ENCODE assay signal across 8 mouse cellular contexts in genomic region chr12:73111561-73112325, GRCm38 (mm10). TPM values are rescaled to one million over a fixed set of nuclear protein-coding genes. Genes with fewer than 3 reads are reported as not detected.
DNase-seq lines count a peak whose midpoint lies in the region; ATAC-seq and TF ChIP-seq lines count a peak whose summit lies in the region.

No protein-coding gene starts in this region.

- peak overlapping the region; percentile 69 for H3ac ChIP-seq in C2C12 (ENCODE audit: control insufficient read depth, insufficient read length, low read depth)

- H3K9me3 ChIP-seq in ES-E14 (ENCODE audit: control insufficient read depth, insufficient read depth, low read depth, low read length), result no peaks in the 10 kb centered on the region
- no peaks in the 10 kb centered on the region for H3K9me3 ChIP-seq in heart, embryonic 13.5 days
- no peaks in the 10 kb centered on the region for H3K9me3 ChIP-seq in kidney, embryonic 15.5 days (replicated peaks)
- H3K9me3 ChIP-seq in stomach, embryonic 14.5 days (ENCODE audit: control insufficient read depth, low read depth, low read length), result no peaks in the 10 kb centered on the region

- H3K79me3 ChIP-seq in C2C12 (ENCODE audit: low read depth), result peaks cover 54% of the 10 kb centered on the region

- peak overlapping the region; percentile 91 for H3K4me3 ChIP-seq in C2C12 (ENCODE audit: insufficient read depth, poor library complexity, severe bottlenecking)
- peak overlapping the region; percentile 59 to 91 for H3K4me3 ChIP-seq in ES-E14 (ENCODE audit: insufficient read depth in 1 of 2, low read depth in 1 of 2, low read length in 2 of 2, poor library complexity in 1 of 2, severe bottlenecking in 1 of 2)
- peak overlapping the region; percentile 87 for H3K4me3 ChIP-seq in heart, embryonic 13.5 days
- peak overlapping the region; percentile 73 for H3K4me3 ChIP-seq in kidney, embryonic 15.5 days (replicated peaks)
- peak overlapping the region; percentile 71 for H3K4me3 ChIP-seq in stomach, embryonic 14.5 days (ENCODE audit: low read depth, low read length)

- H3K79me2 ChIP-seq in C2C12 (ENCODE audit: control insufficient read depth, insufficient read depth), result peaks cover 63% of the 10 kb centered on the region

- H3K9ac ChIP-seq in ES-E14 (ENCODE audit: insufficient read depth, low read depth, low read length, poor library complexity, severe bottlenecking), result peak overlapping the region; percentile 75
- peak overlapping the region; percentile 87 for H3K9ac ChIP-seq in heart, embryonic 13.5 days
- H3K9ac ChIP-seq in kidney, embryonic 15.5 days, result peak overlapping the region; percentile 72
- H3K9ac ChIP-seq in stomach, embryonic 14.5 days (replicated peaks; ENCODE audit: low read depth, low read length), result peak overlapping the region; percentile 50

- in situ Hi-C loops in ES-E14 (cut with MboI; ENCODE audit: low sequenced_read_pairs in 2 of 2, unreplicated experiment in 2 of 2), result no loop called here

- TF ChIP-seq CTCF in C2C12 (IDR thresholded peaks at IDR 0.05; ENCODE audit: control insufficient read depth, insufficient read depth, insufficient read length), result no peak

- no peak for ATAC-seq in heart, embryonic 13.5 days (ENCODE audit: extremely low read depth, insufficient number of reproducible peaks, low FRiP score, low TSS enrichment)
- ATAC-seq in kidney, embryonic 15.5 days (replicated peaks; ENCODE audit: low FRiP score), result peak; percentile 5
- no peak; the same call in 1 of the 2 replicates for ATAC-seq in stomach, embryonic 14.5 days (ENCODE audit: insufficient number of reproducible peaks, insufficient read depth, low FRiP score, low read depth)
- ATAC-seq in megakaryocyte-erythroid progenitor cell, adult 5-6 weeks (replicated peaks; ENCODE audit: low FRiP score, low TSS enrichment, poor library complexity, severe bottlenecking), result no peak

- under 1% methylated on average over 43 of the region's 44 CpGs for WGBS in heart, embryonic 13.5 days
- 1% methylated on average over 44 of the region's 44 CpGs for WGBS in kidney, embryonic 15.5 days
- under 1% methylated on average over 44 of the region's 44 CpGs for WGBS in stomach, embryonic 14.5 days

- no peaks in the 10 kb centered on the region for H3K27me3 ChIP-seq in C2C12 (ENCODE audit: control insufficient read depth, insufficient read depth, insufficient read length)
- peaks cover 9% of the 10 kb centered on the region; the same call in 1 of the 2 replicates for H3K27me3 ChIP-seq in heart, embryonic 13.5 days (replicated peaks)
- no peaks in the 10 kb centered on the region for H3K27me3 ChIP-seq in kidney, embryonic 15.5 days
- H3K27me3 ChIP-seq in stomach, embryonic 14.5 days (ENCODE audit: control insufficient read depth, insufficient read depth, low read length), result no peaks in the 10 kb centered on the region

- peak overlapping the region; percentile 98 for H3K4me2 ChIP-seq in heart, embryonic 13.5 days
- peak overlapping the region; percentile 96 for H3K4me2 ChIP-seq in kidney, embryonic 15.5 days
- H3K4me2 ChIP-seq in stomach, embryonic 14.5 days (replicated peaks; ENCODE audit: low read depth, low read length), result peak overlapping the region; percentile 99

- DNase-seq in ES-E14 (ENCODE audit: low read depth, low spot score), result no peak
- peak; percentile 83 for DNase-seq in embryo, embryonic 10.5 days (ENCODE audit: low spot score)
- DNase-seq in lung, postnatal 4 days, result peak; percentile 37 to 45

- peaks cover 7 to 10% of the 10 kb centered on the region in 2 experiments; a peak in 3 of 4 replicates for H3K4me1 ChIP-seq in ES-E14 (ENCODE audit: control insufficient read depth in 2 of 2, insufficient read depth in 2 of 2, low read length in 2 of 2, poor library complexity in 1 of 2)
- peaks cover 20% of the 10 kb centered on the region for H3K4me1 ChIP-seq in heart, embryonic 13.5 days
- peaks cover 26% of the 10 kb centered on the region for H3K4me1 ChIP-seq in kidney, embryonic 15.5 days
- peaks cover 14% of the 10 kb centered on the region; the same call in 1 of the 2 replicates for H3K4me1 ChIP-seq in stomach, embryonic 14.5 days (ENCODE audit: control insufficient read depth, insufficient read depth, low read length)

- H3K27ac ChIP-seq in ES-E14 (ENCODE audit: insufficient read depth, low read depth, low read length, poor library complexity, severe bottlenecking), result peak overlapping the region; percentile 95
- H3K27ac ChIP-seq in heart, embryonic 13.5 days (replicated peaks), result peak overlapping the region; percentile 78
- H3K27ac ChIP-seq in kidney, embryonic 15.5 days, result peak overlapping the region; percentile 92
- 0 out of 2 replicates have a peak overlapping the region, but pooled peaks have one; percentile 58 for H3K27ac ChIP-seq in stomach, embryonic 14.5 days (ENCODE audit: low read length)

- H3K36me3 ChIP-seq in C2C12 (ENCODE audit: control insufficient read depth, insufficient read depth) (peaks cover 30% of the 10 kb centered on the region), ES-E14 (ENCODE audit: control insufficient read depth, insufficient read depth, low read length, poor library complexity, severe bottlenecking) (peaks cover 28% of the 10 kb centered on the region)
- peaks cover 14% of the 10 kb centered on the region for H3K36me3 ChIP-seq in heart, embryonic 13.5 days
- H3K36me3 ChIP-seq in kidney, embryonic 15.5 days, result peaks cover 11% of the 10 kb centered on the region
- no peaks in the 10 kb centered on the region for H3K36me3 ChIP-seq in stomach, embryonic 14.5 days (ENCODE audit: control insufficient read depth, insufficient read depth, low read length)

TF ChIP-seq in C2C12, 6 proteins besides CTCF, POLR2A, EP300 and RAD21:
- no peak for TF ChIP-seq CEBPB (IDR thresholded peaks at IDR 0.05; ENCODE audit: low read depth)
- no peak for TF ChIP-seq FOSL1 (IDR thresholded peaks at IDR 0.05; ENCODE audit: insufficient read depth, low read length, poor library complexity, severe bottlenecking)
- TF ChIP-seq MYOD1 (IDR thresholded peaks at IDR 0.05; ENCODE audit: control insufficient read depth, insufficient read length, low read depth), result no peak
- no peak for TF ChIP-seq MAX (IDR thresholded peaks at IDR 0.05)
- no peak for TF ChIP-seq USF1 (IDR thresholded peaks at IDR 0.05; ENCODE audit: low read depth)
- TF ChIP-seq MYOG (IDR thresholded peaks at IDR 0.05; ENCODE audit: control insufficient read depth, extremely low read depth, insufficient read length), result no peak
TF ChIP-seq in C2C12: peak in this region for 0.

TF ChIP-seq in ES-E14, 5 proteins besides CTCF, POLR2A, EP300 and RAD21:
- TF ChIP-seq CHD2 (IDR thresholded peaks at IDR 0.05; ENCODE audit: low read depth, low read length), result no peak
- no peak for TF ChIP-seq HCFC1 (IDR thresholded peaks at IDR 0.05; ENCODE audit: borderline replicate concordance, insufficient read depth, low read length)
- TF ChIP-seq MAFK (IDR thresholded peaks at IDR 0.05; ENCODE audit: insufficient read depth, low read depth, low read length), result no peak
- no peak for TF ChIP-seq ZC3H11A (IDR thresholded peaks at IDR 0.05; ENCODE audit: borderline replicate concordance, low read depth, low read length)
- no peak for TF ChIP-seq ZNF384 (IDR thresholded peaks at IDR 0.05; ENCODE audit: low read depth, low read length)

RNA-seq across cellular contexts. Expression of gene Six4, which starts 1.5 kb away (rescaled TPM):
- 5.4 TPM for polyA plus RNA-seq in C2C12 (2012; fragmentation: generic; extraction: Trizol)
- total RNA-seq in ES-E14 (2012; rRNA removed), result 13.6 and 17.1 TPM in 2 replicates
- polyA plus RNA-seq in heart, embryonic 13.5 days (2015; fragmentation: Nextera tagmentation; extraction: Ambion mirVana), result 0.71 and 1.0 TPM in 2 replicates
- polyA plus RNA-seq in kidney, embryonic 15.5 days (2015; fragmentation: Nextera tagmentation; extraction: Ambion mirVana), result 4.2 and 4.5 TPM in 2 replicates
- polyA plus RNA-seq in stomach, embryonic 14.5 days (2014; fragmentation: Nextera tagmentation; extraction: Ambion mirVana), result 1.4 and 1.5 TPM in 2 replicates
- total RNA-seq in megakaryocyte-erythroid progenitor cell, adult 5-6 weeks (2014; fragmentation: Nextera tagmentation), result not detected in 2 replicates
- total RNA-seq in megakaryocyte-erythroid progenitor cell, adult 5-6 weeks (2017), result 0.19 TPM in 1 of 2 replicates, not detected in the other

RNA-seq across cellular contexts. Expression of gene Mnat1, which starts 11.8 kb away (rescaled TPM):
- 30.9 TPM for polyA plus RNA-seq in C2C12 (2012; fragmentation: generic; extraction: Trizol)
- total RNA-seq in ES-E14 (2012; rRNA removed), result 26.8 and 41.2 TPM in 2 replicates
- polyA plus RNA-seq in heart, embryonic 13.5 days (2015; fragmentation: Nextera tagmentation; extraction: Ambion mirVana), result 19.0 and 19.3 TPM in 2 replicates
- polyA plus RNA-seq in kidney, embryonic 15.5 days (2015; fragmentation: Nextera tagmentation; extraction: Ambion mirVana), result 33.4 and 35.4 TPM in 2 replicates
- polyA plus RNA-seq in stomach, embryonic 14.5 days (2014; fragmentation: Nextera tagmentation; extraction: Ambion mirVana), result 36.6 and 36.8 TPM in 2 replicates
- 18.2 and 20.9 TPM in 2 replicates for total RNA-seq in megakaryocyte-erythroid progenitor cell, adult 5-6 weeks (2014; fragmentation: Nextera tagmentation)
- 35.8 and 47.0 TPM in 2 replicates for total RNA-seq in megakaryocyte-erythroid progenitor cell, adult 5-6 weeks (2017)

RNA-seq across cellular contexts. Expression of gene Six1, which starts 58.1 kb away (rescaled TPM):
- polyA plus RNA-seq in C2C12 (2012; fragmentation: generic; extraction: Trizol), result 72.4 TPM
- total RNA-seq in ES-E14 (2012; rRNA removed), result 2.2 and 2.9 TPM in 2 replicates
- 0.34 and 0.79 TPM in 2 replicates for polyA plus RNA-seq in heart, embryonic 13.5 days (2015; fragmentation: Nextera tagmentation; extraction: Ambion mirVana)
- polyA plus RNA-seq in kidney, embryonic 15.5 days (2015; fragmentation: Nextera tagmentation; extraction: Ambion mirVana), result 1.9 and 2.3 TPM in 2 replicates
- not detected in 2 replicates for polyA plus RNA-seq in stomach, embryonic 14.5 days (2014; fragmentation: Nextera tagmentation; extraction: Ambion mirVana)
- not detected in 2 replicates for total RNA-seq in megakaryocyte-erythroid progenitor cell, adult 5-6 weeks (2014; fragmentation: Nextera tagmentation)
- not detected in 2 replicates for total RNA-seq in megakaryocyte-erythroid progenitor cell, adult 5-6 weeks (2017)

Comparison
In these comparisons a context has a peak if more than half of its experiments do, and no peak if none do; other contexts are left out.
1. RNA of gene Six1, which starts 58.1 kb away (polyA plus RNA-seq): 72.4 TPM in C2C12 (single experiment); 1.9 to 2.3 TPM in kidney, embryonic 15.5 days, 0.34 to 0.79 TPM in heart, embryonic 13.5 days and not detected in stomach, embryonic 14.5 days; every median in the first group is over 10 times any median in the second.
2. Peak in every context shown above with its lines, with median percentiles within 50 percentile points of each other: H3K4me3 ChIP-seq, H3K27ac ChIP-seq, H3K9ac ChIP-seq and H3K4me2 ChIP-seq.